Mouse (Mus musculus): ENCODE results near the gene Tex44.
A peak's percentile ranks its signal among the peaks of the same experiment; 100 is the strongest.

DNA sequence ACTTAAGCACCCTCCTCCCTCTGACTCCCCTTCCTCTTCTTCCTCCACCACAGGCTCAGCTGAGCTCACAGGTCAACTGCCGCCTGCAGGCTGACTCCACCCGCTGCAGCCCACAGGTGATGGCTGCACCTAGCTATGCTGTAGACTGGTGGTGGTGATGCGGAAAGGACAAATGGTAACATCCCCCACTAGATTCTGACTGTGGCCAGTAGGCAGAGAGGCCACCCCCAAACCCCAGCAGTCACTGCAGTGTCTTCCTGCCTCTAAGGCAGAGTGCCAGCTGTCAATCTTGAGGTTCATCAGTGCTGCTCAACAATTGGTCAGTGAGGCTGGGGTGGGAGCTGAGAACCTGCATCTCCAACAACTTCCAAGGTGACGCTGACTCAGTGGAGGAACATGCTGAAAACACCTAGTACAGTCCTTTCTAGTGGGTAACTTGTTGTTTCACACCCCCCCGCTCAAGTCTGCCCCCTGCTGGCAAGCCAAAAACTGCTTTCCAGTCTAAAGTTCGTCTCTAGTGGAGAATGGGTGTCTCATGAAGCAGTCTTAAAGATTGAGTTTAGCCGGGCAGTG is 10.4 kb upstream of the Tex44 start:
- TF ChIP-seq POLR2A (IDR thresholded peaks at IDR 0.05; ENCODE audit: borderline replicate concordance, low read depth, low read length), result no peak
- peak; percentile 94 for TF ChIP-seq CTCF (IDR thresholded peaks at IDR 0.05; ENCODE audit: low read depth, low read length)
